In the genomic region with DNA sequence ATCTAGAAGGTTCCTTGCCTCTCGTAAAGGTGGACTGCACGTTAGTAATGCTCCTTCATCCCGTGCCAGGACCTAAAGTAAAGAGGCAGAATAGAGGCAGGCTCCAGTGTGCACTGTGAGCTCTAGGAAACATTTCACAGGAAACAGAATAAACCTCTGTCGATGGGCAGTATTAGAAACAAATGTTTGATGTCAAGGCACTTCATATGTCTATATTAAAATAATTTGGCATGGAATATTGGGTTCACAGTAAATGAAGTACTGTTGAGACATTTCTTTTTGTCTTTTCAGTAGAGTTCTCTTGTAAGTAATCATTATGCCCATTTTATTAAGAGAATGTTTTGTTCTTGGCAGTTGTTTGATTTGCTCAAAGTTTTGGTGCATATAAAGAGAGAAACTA, we compare ENCODE assay signal across 18 mouse cellular contexts.
"Had no signal": no experiment of that assay in that cellular context is flagged by ENCODE, and none has a peak within 500 bp of the region (broad histone marks: within the 10 kb centered on the region; RNA-seq: fewer than 3 reads in every experiment).

No protein-coding gene starts in this region.

- H3K4me1 ChIP-seq: liver, embryonic 12.5 days; midbrain, embryonic 10.5 days; midbrain, embryonic 12.5 days; neural tube, embryonic 13.5 days; neural tube, embryonic 15.5 days had no signal

- H3K4me3 ChIP-seq: liver, embryonic 12.5 days; midbrain, embryonic 10.5 days; midbrain, embryonic 12.5 days; myocyte; neural tube, embryonic 13.5 days; neural tube, embryonic 15.5 days had no signal

- H3K4me2 ChIP-seq: liver, embryonic 12.5 days; midbrain, embryonic 12.5 days; neural tube, embryonic 13.5 days; neural tube, embryonic 15.5 days had no signal

- H3K36me3 ChIP-seq: liver, embryonic 12.5 days; midbrain, embryonic 10.5 days; midbrain, embryonic 12.5 days; neural tube, embryonic 13.5 days; neural tube, embryonic 15.5 days had no signal

- H3K9me3 ChIP-seq: liver, embryonic 12.5 days; midbrain, embryonic 10.5 days; midbrain, embryonic 12.5 days; neural tube, embryonic 13.5 days; neural tube, embryonic 15.5 days had no signal

- H3K27me3 ChIP-seq: liver, embryonic 12.5 days; midbrain, embryonic 12.5 days; neural tube, embryonic 13.5 days; neural tube, embryonic 15.5 days had no signal

- H3K9ac ChIP-seq: liver, embryonic 12.5 days; liver, embryonic 14.5 days; midbrain, embryonic 12.5 days; neural tube, embryonic 13.5 days; neural tube, embryonic 15.5 days had no signal

- DNase-seq: lung, postnatal 10 days; midbrain, embryonic 14.5 days; retina, postnatal 1 day; right cerebral cortex, adult 18-20 months; right cerebral cortex, postnatal 25 days; right cerebral cortex, postnatal 4 days; spleen, adult 18-20 months; thymus, adult 18-20 months; thymus, postnatal 14 days; thymus, postnatal 36 days had no signal

- ATAC-seq: liver, embryonic 12.5 days; midbrain, embryonic 16.5 days had no signal

- H3K27ac ChIP-seq: liver, embryonic 12.5 days; liver, embryonic 14.5 days; midbrain, embryonic 10.5 days; midbrain, embryonic 12.5 days; neural tube, embryonic 13.5 days; neural tube, embryonic 15.5 days had no signal
